Mouse (Mus musculus) hindbrain, embryonic 11.5 days (tissue): Measurements from ENCODE around the gene Tceanc2. TPM values are rescaled to one million over a fixed set of nuclear protein-coding genes. Genes with fewer than 3 reads are reported as not detected.

Source experiments
- ATAC-seq: fragments of 200-750 bp; cut with Nextera tagmentation; 2 replicates; pipeline ENCODE4 v1.8.0; 2017; ENCODE audit warnings: mild to moderate bottlenecking, moderate TSS enrichment, moderate library complexity; ENCODE audit not compliant: low FRiP score
- DNase-seq: peaks from one replicate; pipeline ENCODE4 v3.0.0-alpha.2; 2015; ENCODE audit warnings: low spot score
- H3K27ac ChIP-seq: fragments of 300-500 bp; sonication (generic); 2 replicates; pipeline ENCODE4 v1.5.1; 2014; ENCODE audit warnings: mild to moderate bottlenecking, low read depth, low read length
- H3K27me3 ChIP-seq: fragments of 300-500 bp; sonication (generic); 2 replicates; pipeline ENCODE4 v1.6.1; 2014; ENCODE audit warnings: mild to moderate bottlenecking, low read length, moderate library complexity, mixed read lengths; ENCODE audit not compliant: control insufficient read depth, insufficient read depth
- H3K36me3 ChIP-seq: fragments of 300-500 bp; sonication (generic); 2 replicates; pipeline ENCODE4 v1.6.1; 2014; ENCODE audit warnings: mild to moderate bottlenecking, low read length, moderate library complexity, mixed read lengths; ENCODE audit not compliant: control insufficient read depth, insufficient read depth
- H3K4me1 ChIP-seq: fragments of 300-500 bp; sonication (generic); replicated peaks from 2 replicates; pipeline ENCODE4 v1.6.1; 2014; ENCODE audit warnings: low read length, mixed read lengths; ENCODE audit not compliant: control insufficient read depth, insufficient read depth
- H3K4me2 ChIP-seq: fragments of 300-500 bp; sonication (generic); replicated peaks from 2 replicates; pipeline ENCODE4 v1.6.1; 2014; ENCODE audit warnings: mild to moderate bottlenecking, low read depth, low read length
- H3K4me3 ChIP-seq: fragments of 300-500 bp; sonication (generic); 2 replicates; pipeline ENCODE4 v1.5.1; 2014; ENCODE audit warnings: low read depth, low read length
- H3K9ac ChIP-seq: fragments of 300-500 bp; sonication (generic); 2 replicates; pipeline ENCODE4 v1.6.1; 2014; ENCODE audit warnings: low read depth, low read length
- H3K9me3 ChIP-seq: fragments of 300-500 bp; sonication (generic); 2 replicates; pipeline ENCODE4 v1.6.1; 2016; ENCODE audit warnings: low read length; ENCODE audit not compliant: control insufficient read depth
- WGBS: fragments of 180-500 bp; shearing (Covaris S2); extraction: QIAGEN DNeasy Blood & Tissue Kit; methylation state at CpG from one replicate; pipeline ENCODE4 v1.1.7; 2014; 5-methylcytosine and 5-hydroxymethylcytosine counted together
- polyA plus RNA-seq: library from polyadenylated mRNA; unstranded; fragments of >200 nt; fragmentation: Nextera tagmentation; extraction: Ambion mirVana; gene quantifications from 2 replicates; pipeline ENCODE4 v1.2.1, GENCODE M21; 2014

Gene Tceanc2
- polyA plus RNA-seq, 1 experiment from 2014 or later, result 26.4 TPM

GRCm38 (mm10) chr4:107126891-107127524, 51.9 kb downstream of the Tceanc2 start:
- H3K27me3 ChIP-seq, result no peaks in the 10 kb centered on the region
- peak; percentile 50; the same call in 1 of the 2 replicates for ATAC-seq
- no peak overlapping the region for H3K9ac ChIP-seq
- H3K27ac ChIP-seq, result peak overlapping the region; percentile 58
- WGBS, result 44% methylated on average over 13 of the region's 13 CpGs
- no peaks in the 10 kb centered on the region for H3K36me3 ChIP-seq
- no peak overlapping the region for H3K4me2 ChIP-seq
- peak; percentile 38 for DNase-seq
- H3K4me3 ChIP-seq, result no peak overlapping the region
- H3K4me1 ChIP-seq, result peaks cover 9% of the 10 kb centered on the region; the same call in 1 of the 2 replicates
- no peaks in the 10 kb centered on the region for H3K9me3 ChIP-seq

- 51% methylated on average over 10 of the region's 10 CpGs for WGBS
- Histone ChIP-seq H3K9me3 (no peaks in the 10 kb centered on the region), H3K4me2 (no peak overlapping the region), H3K4me1 (peaks cover 9% of the 10 kb centered on the region; the same call in 1 of the 2 replicates), H3K27ac (no peak overlapping the region), H3K4me3 (no peak overlapping the region), H3K36me3 (no peaks in the 10 kb centered on the region), H3K9ac (no peak overlapping the region), H3K27me3 (no peaks in the 10 kb centered on the region)
- ATAC-seq (no peak; the same call in 1 of the 2 replicates), DNase-seq (no peak)
Measured at GRCm38 (mm10) chr4:107126389-107126788, 52.5 kb downstream of the Tceanc2 start.

GRCm38 (mm10) chr4:107125101-107125500, 53.8 kb downstream of the Tceanc2 start:
- WGBS, result 65% methylated on average over 5 of the region's 5 CpGs
- no peak for DNase-seq

GRCm38 (mm10) chr4:107124376-107124775, 54.5 kb downstream of the Tceanc2 start:
- 60% methylated on average over 7 of the region's 7 CpGs for WGBS
- no peak for DNase-seq
- H3K4me1 ChIP-seq, result 0 out of 2 replicates have a peak, but pooled peaks cover 5% of the 10 kb centered on the region
- no peak overlapping the region for H3K27ac ChIP-seq
- no peak overlapping the region for H3K4me2 ChIP-seq
- H3K9ac ChIP-seq, result no peak overlapping the region
- no peaks in the 10 kb centered on the region for H3K27me3 ChIP-seq
- no peak overlapping the region for H3K4me3 ChIP-seq
- H3K36me3 ChIP-seq, result no peaks in the 10 kb centered on the region
- no peak for ATAC-seq
- H3K9me3 ChIP-seq, result no peaks in the 10 kb centered on the region

More at GRCm38 (mm10) chr4:107125101-107125500, 53.8 kb downstream of the Tceanc2 start:
- Histone ChIP-seq H3K36me3 (no peaks in the 10 kb centered on the region), H3K9me3 (no peaks in the 10 kb centered on the region), H3K4me2 (no peak overlapping the region), H3K9ac (no peak overlapping the region), H3K4me3 (no peak overlapping the region), H3K27ac (no peak overlapping the region), H3K27me3 (no peaks in the 10 kb centered on the region), H3K4me1 (0 out of 2 replicates have a peak, but pooled peaks cover 5% of the 10 kb centered on the region)
- no peak for ATAC-seq

GRCm38 (mm10) chr4:107121165-107121943, 57.6 kb downstream of the Tceanc2 start:
- Histone ChIP-seq H3K9ac (peak overlapping the region; percentile 29; the same call in 1 of the 2 replicates), H3K27ac (0 out of 2 replicates have a peak overlapping the region, but pooled peaks have one; percentile 10), H3K4me1 (0 out of 2 replicates have a peak, but pooled peaks cover 2% of the 10 kb centered on the region), H3K27me3 (no peaks in the 10 kb centered on the region), H3K36me3 (no peaks in the 10 kb centered on the region), H3K4me2 (no peak overlapping the region), H3K4me3 (no peak overlapping the region), H3K9me3 (no peaks in the 10 kb centered on the region)
- peak; percentile 85 for ATAC-seq
- 52% methylated on average over 12 of the region's 12 CpGs for WGBS
- peak; percentile 80 for DNase-seq

- no peaks in the 10 kb centered on the region for H3K36me3 ChIP-seq
- peak overlapping the region; percentile 29; the same call in 1 of the 2 replicates for H3K9ac ChIP-seq
- H3K27me3 ChIP-seq, result no peaks in the 10 kb centered on the region
- no peak overlapping the region for H3K4me3 ChIP-seq
- no peaks in the 10 kb centered on the region for H3K4me1 ChIP-seq
- 90% methylated on average over 6 of the region's 6 CpGs for WGBS
- no peak overlapping the region for H3K4me2 ChIP-seq
- 0 out of 2 replicates have a peak overlapping the region, but pooled peaks have one; percentile 10 for H3K27ac ChIP-seq
- DNase-seq, result no peak
- no peaks in the 10 kb centered on the region for H3K9me3 ChIP-seq
- no peak; the same call in 1 of the 2 replicates for ATAC-seq
Measured at GRCm38 (mm10) chr4:107120676-107121075, 58.2 kb downstream of the Tceanc2 start.

- no peak overlapping the region for H3K27ac ChIP-seq
- H3K9ac ChIP-seq, result no peak overlapping the region
- no peaks in the 10 kb centered on the region for H3K4me1 ChIP-seq
- H3K36me3 ChIP-seq, result no peaks in the 10 kb centered on the region
- no peak overlapping the region for H3K4me2 ChIP-seq
- DNase-seq (no peak), ATAC-seq (no peak)
- no peak overlapping the region for H3K4me3 ChIP-seq
- H3K9me3 ChIP-seq, result no peaks in the 10 kb centered on the region
- 58% methylated on average over 4 of the region's 4 CpGs for WGBS
- no peaks in the 10 kb centered on the region for H3K27me3 ChIP-seq
Measured at GRCm38 (mm10) chr4:107119056-107119455, 59.9 kb downstream of the Tceanc2 start.

- Histone ChIP-seq H3K9ac (no peak overlapping the region), H3K4me2 (no peak overlapping the region), H3K27me3 (no peaks in the 10 kb centered on the region), H3K27ac (no peak overlapping the region), H3K9me3 (no peaks in the 10 kb centered on the region), H3K4me3 (no peak overlapping the region), H3K36me3 (no peaks in the 10 kb centered on the region), H3K4me1 (no peaks in the 10 kb centered on the region)
- 87% methylated on average over 2 of the region's 2 CpGs for WGBS
- ATAC-seq (no peak), DNase-seq (no peak)
Measured at GRCm38 (mm10) chr4:107117741-107118385, 61.1 kb downstream of the Tceanc2 start.
